Mouse (Mus musculus) brain, embryonic 14.5 days (tissue): ENCODE measurements around the gene Hmox1. TPM values are rescaled to one million over a fixed set of nuclear protein-coding genes. Genes with fewer than 3 reads are reported as not detected.

Experiments
- DNase-seq: peaks from one replicate; pipeline ENCODE4 v3.0.0-alpha.2; 2011; ENCODE audit warnings: low read depth
- CTCF ChIP-seq: fragments of 200-500 bp; IDR thresholded peaks from 2 replicates; pipeline ENCODE4 v1.5.1; 2012; ENCODE audit warnings: inconsistent platforms, mild to moderate bottlenecking, moderate library complexity, borderline replicate concordance; ENCODE audit not compliant: insufficient read depth, insufficient read length; ENCODE audit errors: extremely low read depth
- POLR2A ChIP-seq: fragments of 200-500 bp; IDR thresholded peaks from 2 replicates; pipeline ENCODE4 v1.6.1; 2012; ENCODE audit warnings: mild to moderate bottlenecking, inconsistent platforms, borderline replicate concordance; ENCODE audit not compliant: poor library complexity, insufficient read depth, insufficient read length, severe bottlenecking; ENCODE audit errors: extremely low read depth
- polyA plus RNA-seq: library from polyadenylated mRNA; depleted of rRNA; stranded (reverse); fragments of >200 nt; gene quantifications from 2 replicates; pipeline ENCODE4 v1.2.3, GENCODE M21; 2012; rRNA removed

Gene Hmox1
- polyA plus RNA-seq, 1 experiment: 16.2 TPM

DNA sequence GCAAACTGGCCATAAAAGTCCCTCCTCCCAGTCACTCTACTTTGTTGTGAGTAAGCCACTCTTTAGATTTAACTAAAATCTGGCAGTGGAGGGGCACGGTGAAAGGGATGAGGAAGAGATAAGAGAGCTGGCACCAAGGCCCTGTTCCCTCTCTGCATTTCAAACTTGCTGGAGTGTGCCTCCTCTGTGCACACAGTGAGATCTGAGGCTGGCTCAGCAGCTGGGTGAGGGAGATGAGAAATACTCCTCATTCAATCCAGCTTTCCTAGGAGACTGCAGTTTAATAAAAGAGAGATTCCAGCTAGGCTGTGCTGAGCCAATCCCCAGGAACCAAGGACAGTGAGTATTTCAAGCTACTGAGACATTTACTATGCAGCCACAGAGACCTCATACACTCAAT is 42.3 kb downstream of the Hmox1 start:
- TF ChIP-seq POLR2A (no peak), CTCF (no peak)
- peak; percentile 45 for DNase-seq

DNA sequence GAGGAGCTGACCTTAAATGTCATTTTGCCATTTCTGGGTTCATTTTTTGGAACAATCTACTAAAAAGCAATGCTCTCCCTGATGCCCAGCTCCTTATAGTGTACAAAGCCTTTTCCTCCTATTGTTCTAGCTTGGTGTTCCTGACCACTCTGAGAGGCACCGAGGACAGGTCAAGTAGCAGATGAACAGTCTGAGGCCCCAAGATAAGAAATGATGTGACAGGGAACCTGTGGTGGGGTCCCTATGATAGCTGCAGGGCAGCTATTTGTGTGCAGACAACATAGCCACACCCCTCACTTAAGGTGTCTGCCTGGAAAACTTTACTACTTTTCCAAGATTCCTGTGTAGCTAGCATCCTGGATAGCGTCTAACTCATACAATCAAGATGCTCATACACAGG is 42.8 kb downstream of the Hmox1 start:
- DNase-seq: no peak
- TF ChIP-seq CTCF: no peak
- TF ChIP-seq POLR2A: no peak

DNA sequence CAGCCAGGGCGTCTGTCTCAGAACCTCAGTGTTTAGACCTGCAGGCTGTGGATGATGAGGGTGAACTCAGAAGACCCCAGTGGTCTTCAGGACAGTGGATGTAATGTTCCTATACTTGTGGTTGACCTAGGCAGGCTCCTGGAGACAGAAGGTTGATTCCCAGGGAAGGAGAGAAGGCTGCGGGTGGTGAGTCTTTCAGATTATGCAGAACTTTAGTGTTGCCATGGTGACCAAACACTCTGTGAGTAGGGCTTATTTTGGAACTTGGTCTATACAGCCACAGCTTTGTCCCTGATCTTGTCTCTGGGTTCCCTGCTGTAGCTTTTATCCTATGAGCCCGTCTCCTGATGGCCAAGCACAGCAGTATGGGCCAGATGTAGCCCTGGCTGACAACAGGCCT is 44.1 kb downstream of the Hmox1 start:
- DNase-seq: no peak

More for the DNA sequence above, 44.1 kb downstream of the Hmox1 start:
- TF ChIP-seq POLR2A (no peak), CTCF (no peak)

Other genes with a start within 250 kb of the Hmox1 start
- not detected in 2 replicates for gene Isx, start 220.4 kb upstream of the Hmox1 start, polyA plus RNA-seq
- gene Hmgxb4, start 100.3 kb upstream of the Hmox1 start, polyA plus RNA-seq: 66.2 and 76.5 TPM in 2 replicates
- 14.5 and 25.4 TPM in 2 replicates for gene Tom1, start 59.9 kb upstream of the Hmox1 start, polyA plus RNA-seq
- 53.3 and 80.6 TPM in 2 replicates for gene Mcm5, start 15.9 kb downstream of the Hmox1 start, polyA plus RNA-seq
- 0.78 and 2.9 TPM in 2 replicates for gene Rasd2, start 120.3 kb downstream of the Hmox1 start, polyA plus RNA-seq